Mouse (Mus musculus) CH12.LX (cell line): ENCODE results near the gene Lif.

ENCODE experiments used
- CHD1 ChIP-seq: IDR thresholded peaks from 2 replicates; pipeline ENCODE4 v1.6.1; 2012; ENCODE audit warnings: low read depth, low read length, improper control_type of control experiment, inconsistent platforms
- CHD2 ChIP-seq: IDR thresholded peaks from 2 replicates; pipeline ENCODE4 v1.6.1; 2011; ENCODE audit warnings: low read length, improper control_type of control experiment
- CTCF ChIP-seq, 2 experiments: IDR thresholded peaks in 1 of 2; conservative IDR thresholded peaks in 1 of 2; 2 replicates each; pipeline ENCODE4 v1.5.1; 2011 to 2012; ENCODE audit warnings: low read depth in 2 of 2, low read length in 2 of 2, improper control_type of control experiment in 1 of 2, inconsistent platforms in 1 of 2, mild to moderate bottlenecking in 1 of 2, moderate library complexity in 1 of 2
- EP300 ChIP-seq: IDR thresholded peaks from 2 replicates; pipeline ENCODE4 v1.6.1; 2011; ENCODE audit warnings: low read length, improper control_type of control experiment
- ETS1 ChIP-seq: conservative IDR thresholded peaks from 2 replicates; pipeline ENCODE4 v1.6.1; 2012; ENCODE audit warnings: low read depth, mild to moderate bottlenecking, inconsistent platforms, low read length, improper control_type of control experiment, moderate library complexity
- HCFC1 ChIP-seq: IDR thresholded peaks from 2 replicates; pipeline ENCODE4 v1.6.1; 2012; ENCODE audit warnings: low read depth, mild to moderate bottlenecking, inconsistent platforms, low read length, improper control_type of control experiment
- NELFE ChIP-seq: IDR thresholded peaks from 2 replicates; pipeline ENCODE4 v1.6.1; 2011; ENCODE audit warnings: low read depth, low read length, improper control_type of control experiment
- POLR2A ChIP-seq: IDR thresholded peaks from 2 replicates; pipeline ENCODE4 v1.6.1; 2011; ENCODE audit warnings: low read depth, mild to moderate bottlenecking, improper control_type of control experiment, low read length
- TBP ChIP-seq: conservative IDR thresholded peaks from 2 replicates; pipeline ENCODE4 v1.6.1; 2011; ENCODE audit warnings: low read depth, low read length, improper control_type of control experiment
- ZC3H11A ChIP-seq: IDR thresholded peaks from 2 replicates; pipeline ENCODE4 v1.6.1; 2012; ENCODE audit warnings: low read depth, mild to moderate bottlenecking, inconsistent platforms, low read length, improper control_type of control experiment
- ZMIZ1 ChIP-seq: IDR thresholded peaks from 2 replicates; pipeline ENCODE4 v1.6.1; 2012; ENCODE audit warnings: low read depth, mild to moderate bottlenecking, inconsistent platforms, low read length, improper control_type of control experiment
- ZNF384 ChIP-seq: IDR thresholded peaks from 2 replicates; pipeline ENCODE4 v1.6.1; 2012; ENCODE audit warnings: low read depth, low read length, improper control_type of control experiment, inconsistent platforms

DNA sequence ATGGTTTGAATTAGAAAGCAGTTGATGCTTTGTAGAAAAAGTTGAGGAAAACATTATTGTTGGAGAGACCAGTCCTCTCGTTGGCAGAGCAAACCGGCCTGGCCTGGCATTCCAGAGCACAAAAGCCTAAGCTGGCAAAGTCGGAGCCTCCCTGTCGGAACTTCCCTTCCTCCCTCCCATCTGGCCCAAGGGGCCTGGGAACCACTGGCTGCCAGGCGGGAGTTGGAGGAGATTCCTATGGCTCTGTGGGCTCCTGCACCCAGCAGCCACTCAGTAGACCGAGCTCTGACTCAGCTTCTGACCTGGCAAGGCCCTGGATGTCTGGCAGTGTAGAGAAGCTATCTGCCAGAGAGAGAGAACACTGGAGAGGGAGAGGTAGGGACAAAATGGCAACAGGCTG lies 34.3 kb downstream of the Lif start:
- TF ChIP-seq HCFC1 (no peak), CTCF (conservative IDR thresholded peaks at IDR 0.05 in 1 of 2, IDR thresholded peaks at IDR 0.05 in 1 of 2; ENCODE audit: low read depth in 2 of 2, low read length in 2 of 2) (no peak), CHD1 (no peak), ETS1 (no peak), NELFE (no peak), ZMIZ1 (no peak), POLR2A (no peak), CHD2 (no peak), TBP (no peak), EP300 (no peak), ZC3H11A (no peak), ZNF384 (no peak)
